Mouse (Mus musculus) olfactory bulb, adult 2 months (tissue): ENCODE results near the gene Flt1. TPM values are rescaled to one million over a fixed set of nuclear protein-coding genes. Genes with fewer than 3 reads are reported as not detected.

Experiments used
- H3K27ac ChIP-seq: fragments of 200-500 bp; 2 replicates; pipeline ENCODE4 v1.5.1; 2012; ENCODE audit warnings: low read depth, low read length; ENCODE audit not compliant: insufficient read depth
- H3K4me1 ChIP-seq: fragments of 200-500 bp; 2 replicates; pipeline ENCODE4 v1.6.1; 2012; ENCODE audit warnings: low read length; ENCODE audit not compliant: control insufficient read depth, insufficient read depth
- H3K4me3 ChIP-seq: fragments of 200-500 bp; 2 replicates; pipeline ENCODE4 v1.5.1; 2012; ENCODE audit warnings: mild to moderate bottlenecking, low read depth, low read length, moderate library complexity; ENCODE audit not compliant: insufficient read depth
- CTCF ChIP-seq: fragments of 200-500 bp; IDR thresholded peaks from 2 replicates; pipeline ENCODE4 v1.5.1; 2012; ENCODE audit warnings: low read depth, mild to moderate bottlenecking, low read length, moderate library complexity; ENCODE audit not compliant: insufficient read depth
- POLR2A ChIP-seq: fragments of 200-500 bp; IDR thresholded peaks from 2 replicates; pipeline ENCODE4 v1.6.1; 2012; ENCODE audit warnings: mild to moderate bottlenecking, low read depth, low read length, moderate library complexity; ENCODE audit not compliant: insufficient read depth
- WGBS: fragments of 180-500 bp; shearing (Covaris S2); methylation state at CpG from one replicate; pipeline ENCODE4 v1.1.7; 2018; 5-methylcytosine and 5-hydroxymethylcytosine counted together
- polyA plus RNA-seq: library from polyadenylated mRNA; stranded (reverse); fragments of >200 nt; gene quantifications from 2 replicates; pipeline ENCODE4 v1.2.4, GENCODE M21; 2012; ENCODE audit warnings: low replicate concordance; ENCODE audit not compliant: missing spikeins, insufficient read depth, insufficient read length

Flt1 gene
- polyA plus RNA-seq, 1 experiment: not detected

DNA sequence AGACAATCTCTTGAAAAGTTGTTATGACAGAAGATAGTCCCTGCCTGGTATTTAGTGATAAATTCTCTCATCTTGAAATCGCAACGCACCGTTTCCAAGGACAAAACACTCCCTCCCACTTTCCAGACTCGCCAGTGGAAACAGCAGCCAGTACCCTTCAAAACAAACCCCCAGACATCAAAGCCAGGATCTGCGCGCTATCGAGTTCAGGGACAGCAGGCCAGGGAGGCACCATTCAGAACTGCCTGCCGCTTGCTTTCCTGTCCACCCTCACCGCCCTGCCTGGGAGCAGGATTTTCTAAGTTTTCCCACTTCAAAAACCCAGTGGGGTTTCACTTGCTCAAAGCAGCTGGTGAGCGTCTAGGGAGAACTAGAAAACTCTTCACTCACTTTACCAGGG lies 44.6 kb downstream of the Flt1 start:
- Histone ChIP-seq H3K4me1 (peaks cover 6% of the 10 kb centered on the region; the same call in 1 of the 2 replicates), H3K4me3 (no peak overlapping the region), H3K27ac (no peak overlapping the region)
- WGBS: 17% methylated on average over 10 of the region's 10 CpGs
- no peak for TF ChIP-seq CTCF
- TF ChIP-seq POLR2A: no peak

GRCm38 (mm10) chr5:147680711-147681110 lies 45.1 kb downstream of the Flt1 start:
- H3K4me1 ChIP-seq: peaks cover 6% of the 10 kb centered on the region; the same call in 1 of the 2 replicates
- no peak for TF ChIP-seq POLR2A
- WGBS: 38% methylated on average over 5 of the region's 5 CpGs
- H3K27ac ChIP-seq: no peak overlapping the region
- no peak overlapping the region for H3K4me3 ChIP-seq

- peaks cover 6% of the 10 kb centered on the region; the same call in 1 of the 2 replicates for H3K4me1 ChIP-seq
- H3K27ac ChIP-seq: no peak overlapping the region
- no peak overlapping the region for H3K4me3 ChIP-seq
- 91% methylated on average over 12 of the region's 12 CpGs for WGBS
- TF ChIP-seq POLR2A (no peak), CTCF (no peak)
These were observed 46.5 kb downstream of the Flt1 start for GRCm38 (mm10) chr5:147679316-147679715.

DNA sequence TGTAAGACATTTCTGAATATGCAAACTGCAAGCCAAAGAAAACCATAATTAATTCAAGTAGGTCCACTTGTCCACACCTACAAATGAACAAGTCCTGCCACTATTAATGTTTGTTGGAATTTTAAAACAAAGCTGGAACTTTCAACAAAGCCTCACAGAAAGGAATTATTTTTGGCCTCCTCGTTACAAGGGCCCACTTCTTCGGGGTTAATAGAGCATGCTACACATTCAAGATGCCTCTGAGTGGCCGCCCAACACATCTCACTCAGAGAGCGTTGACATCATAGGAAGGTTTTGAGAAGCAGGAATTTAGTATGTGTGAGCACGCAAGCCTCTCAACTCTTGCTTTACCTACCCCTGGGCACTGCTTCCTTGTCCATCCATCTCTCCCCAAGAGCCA lies 50.0 kb downstream of the Flt1 start:
- 60% methylated on average over 5 of the region's 5 CpGs for WGBS
- TF ChIP-seq POLR2A (no peak), CTCF (no peak)
- Histone ChIP-seq H3K4me1 (no peaks in the 10 kb centered on the region), H3K27ac (no peak overlapping the region), H3K4me3 (no peak overlapping the region)

GRCm38 (mm10) chr5:147671765-147672424 lies 53.9 kb downstream of the Flt1 start:
- no peak overlapping the region for H3K4me3 ChIP-seq
- no peaks in the 10 kb centered on the region for H3K4me1 ChIP-seq
- H3K27ac ChIP-seq: no peak overlapping the region
- TF ChIP-seq POLR2A (no peak), CTCF (no peak)
- 75% methylated on average over 19 of the region's 19 CpGs for WGBS

- Histone ChIP-seq H3K27ac (no peak overlapping the region), H3K4me3 (no peak overlapping the region), H3K4me1 (no peaks in the 10 kb centered on the region)
- 87% methylated on average over 15 of the region's 15 CpGs for WGBS
- TF ChIP-seq POLR2A: no peak
- TF ChIP-seq CTCF: no peak
These were observed 57.0 kb downstream of the Flt1 start for GRCm38 (mm10) chr5:147668637-147669344.

GRCm38 (mm10) chr5:147665946-147666345 lies 59.9 kb downstream of the Flt1 start:
- 53% methylated on average over 13 of the region's 13 CpGs for WGBS
- TF ChIP-seq CTCF (no peak), POLR2A (no peak)
- H3K4me3 ChIP-seq: no peak overlapping the region
- no peak overlapping the region for H3K27ac ChIP-seq
- H3K4me1 ChIP-seq: no peaks in the 10 kb centered on the region

DNA sequence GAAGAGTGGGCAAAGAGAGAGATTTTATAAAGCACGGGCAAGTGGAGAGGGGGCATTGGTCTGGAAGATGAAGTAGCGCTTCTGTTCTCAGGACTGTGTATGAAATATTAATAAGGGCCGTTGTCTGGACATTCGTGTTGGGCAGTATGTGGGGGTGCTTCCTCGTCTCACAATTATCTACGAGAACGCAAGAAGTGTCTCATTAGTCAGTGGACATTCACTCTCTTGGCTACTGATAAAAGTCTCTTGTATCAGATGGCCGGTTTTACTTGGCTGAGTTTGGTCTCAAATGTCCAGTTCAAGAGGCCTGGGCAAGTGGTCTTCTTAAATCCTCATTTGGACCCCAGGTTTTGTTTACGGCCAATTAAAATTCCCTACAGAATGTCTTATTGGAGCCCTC lies 60.4 kb downstream of the Flt1 start:
- TF ChIP-seq CTCF (no peak), POLR2A (no peak)
- WGBS: 71% methylated on average over 9 of the region's 9 CpGs
- H3K27ac ChIP-seq: no peak overlapping the region
- no peaks in the 10 kb centered on the region for H3K4me1 ChIP-seq
- no peak overlapping the region for H3K4me3 ChIP-seq

DNA sequence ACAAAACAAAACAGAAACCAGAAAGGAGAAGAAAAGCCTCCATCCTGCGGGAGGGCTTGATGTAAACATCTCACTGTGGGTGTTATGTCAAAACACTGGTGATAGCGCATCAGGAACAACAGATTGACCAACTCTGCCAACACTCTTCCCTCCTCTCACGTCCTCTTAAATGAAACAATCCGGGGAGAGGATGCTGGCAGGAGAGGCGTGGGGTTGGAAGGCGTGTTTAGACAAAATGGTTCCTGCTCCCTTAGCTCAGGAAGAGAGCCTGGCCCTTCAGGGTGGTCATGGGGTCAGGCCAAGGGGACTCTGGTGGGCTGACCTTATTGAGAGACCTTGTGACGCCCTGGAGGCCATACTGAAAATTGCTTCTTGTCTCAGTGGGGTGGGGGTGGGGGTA lies 65.9 kb downstream of the Flt1 start:
- no peak overlapping the region for H3K27ac ChIP-seq
- TF ChIP-seq POLR2A (no peak), CTCF (no peak)
- H3K4me1 ChIP-seq: no peaks in the 10 kb centered on the region
- whole genome bisulfite sequencing: 78% methylated on average over 7 of the region's 7 CpGs
- H3K4me3 ChIP-seq: no peak overlapping the region
